Mouse (Mus musculus): Measurements from ENCODE around the gene Zfyve27. TPM values are rescaled to one million over a fixed set of nuclear protein-coding genes. Genes with fewer than 3 reads are reported as not detected.

The Zfyve27 gene
- polyA plus RNA-seq (2014; fragmentation: Nextera tagmentation; extraction: Ambion mirVana) = 11.6 and 13.5 TPM in 2 replicates

- peaks cover 16% of the 10 kb centered on the region for H3K27me3 ChIP-seq (ENCODE audit: control insufficient read depth, insufficient read depth, low read length)
- no peaks in the 10 kb centered on the region for H3K36me3 ChIP-seq (ENCODE audit: control insufficient read depth, insufficient read depth, low read length)
- WGBS (ENCODE audit: insufficient replicate concordance) = 67% methylated on average over 5 of the region's 5 CpGs
- no peak within 1 kb of the TSS for H3K4me2 ChIP-seq
- no peak within 1 kb of the TSS for H3K27ac ChIP-seq (ENCODE audit: low read depth, low read length)
- H3K9ac ChIP-seq (ENCODE audit: low read depth, low read length) = no peak within 1 kb of the TSS
- H3K9me3 ChIP-seq (replicated peaks; ENCODE audit: control insufficient read depth, low read length) = no peaks in the 10 kb centered on the region
- peaks cover 2% of the 10 kb centered on the region; the same call in 1 of the 2 replicates for H3K4me1 ChIP-seq (ENCODE audit: control insufficient read depth, insufficient read depth, low read length)
- ATAC-seq (replicated peaks; ENCODE audit: insufficient number of reproducible peaks, low FRiP score, low TSS enrichment) = no peak
- H3K4me3 ChIP-seq (ENCODE audit: low read depth, low read length) = no peak within 1 kb of the TSS
These were observed at the start of gene Zfyve27 for GRCm38 (mm10) chr19:42163764-42164163. TSS of gene Zfyve27 (plus strand) at chr19:42163951.

GRCm38 (mm10) chr19:42115783-42116335, 47.9 kb upstream of the Zfyve27 start:
- H3K9ac ChIP-seq (ENCODE audit: low read depth, low read length) = no peak overlapping the region
- ATAC-seq (replicated peaks; ENCODE audit: insufficient number of reproducible peaks, low FRiP score, low TSS enrichment) = no peak
- H3K27me3 ChIP-seq (ENCODE audit: control insufficient read depth, insufficient read depth, low read length) = no peaks in the 10 kb centered on the region
- H3K9me3 ChIP-seq (replicated peaks; ENCODE audit: control insufficient read depth, low read length) = no peaks in the 10 kb centered on the region
- no peak overlapping the region for H3K4me3 ChIP-seq (ENCODE audit: low read depth, low read length)
- H3K27ac ChIP-seq (ENCODE audit: low read depth, low read length) = no peak overlapping the region
- H3K36me3 ChIP-seq (ENCODE audit: control insufficient read depth, insufficient read depth, low read length) = peaks cover 20% of the 10 kb centered on the region
- WGBS (ENCODE audit: insufficient replicate concordance) = 91% methylated on average over 4 of the region's 4 CpGs
- H3K4me1 ChIP-seq (ENCODE audit: control insufficient read depth, insufficient read depth, low read length) = no peaks in the 10 kb centered on the region
- no peak overlapping the region for H3K4me2 ChIP-seq

DNA sequence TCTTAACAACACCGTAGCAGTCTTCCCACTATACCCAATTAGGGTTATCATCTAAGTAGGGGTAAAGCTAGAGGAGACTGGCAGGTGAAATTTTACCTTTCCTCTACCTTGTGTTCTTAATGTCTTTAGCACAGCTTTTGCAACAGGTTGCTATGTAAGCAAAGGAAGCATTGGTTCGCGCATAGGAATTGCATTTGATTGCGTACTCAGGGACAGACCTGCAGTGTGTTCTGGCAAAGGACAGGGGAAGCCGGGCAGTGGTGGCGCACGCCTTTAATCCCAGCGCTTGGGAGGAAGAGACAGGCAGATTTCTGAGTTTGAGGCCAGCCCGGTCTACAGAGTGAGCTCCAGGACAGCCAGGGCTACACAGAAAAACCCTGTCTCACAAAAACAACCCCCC, 45.6 kb upstream of the Zfyve27 start:
- Histone ChIP-seq H3K27ac (ENCODE audit: low read depth, low read length) (no peak overlapping the region), H3K4me2 (no peak overlapping the region), H3K36me3 (ENCODE audit: control insufficient read depth, insufficient read depth, low read length) (peaks cover 27% of the 10 kb centered on the region), H3K4me1 (ENCODE audit: control insufficient read depth, insufficient read depth, low read length) (no peaks in the 10 kb centered on the region), H3K9me3 (replicated peaks; ENCODE audit: control insufficient read depth, low read length) (no peaks in the 10 kb centered on the region), H3K27me3 (ENCODE audit: control insufficient read depth, insufficient read depth, low read length) (no peaks in the 10 kb centered on the region), H3K9ac (ENCODE audit: low read depth, low read length) (no peak overlapping the region), H3K4me3 (ENCODE audit: low read depth, low read length) (no peak overlapping the region)
- no peak for ATAC-seq (replicated peaks; ENCODE audit: insufficient number of reproducible peaks, low FRiP score, low TSS enrichment)
- 89% methylated on average over 9 of the region's 9 CpGs for WGBS (ENCODE audit: insufficient replicate concordance)

GRCm38 (mm10) chr19:42118596-42118995, 45.2 kb upstream of the Zfyve27 start:
- Histone ChIP-seq H3K4me2 (no peak overlapping the region), H3K9ac (ENCODE audit: low read depth, low read length) (peak overlapping the region; percentile 40; the same call in 1 of the 2 replicates), H3K4me1 (ENCODE audit: control insufficient read depth, insufficient read depth, low read length) (no peaks in the 10 kb centered on the region), H3K27ac (ENCODE audit: low read depth, low read length) (no peak overlapping the region), H3K4me3 (ENCODE audit: low read depth, low read length) (no peak overlapping the region), H3K36me3 (ENCODE audit: control insufficient read depth, insufficient read depth, low read length) (peaks cover 24% of the 10 kb centered on the region), H3K9me3 (replicated peaks; ENCODE audit: control insufficient read depth, low read length) (no peaks in the 10 kb centered on the region), H3K27me3 (ENCODE audit: control insufficient read depth, insufficient read depth, low read length) (no peaks in the 10 kb centered on the region)
- ATAC-seq (replicated peaks; ENCODE audit: insufficient number of reproducible peaks, low FRiP score, low TSS enrichment) = no peak
- 80% methylated on average over 5 of the region's 5 CpGs for WGBS (ENCODE audit: insufficient replicate concordance)

- peaks cover 18% of the 10 kb centered on the region for H3K36me3 ChIP-seq (ENCODE audit: control insufficient read depth, insufficient read depth, low read length)
- no peak for ATAC-seq (replicated peaks; ENCODE audit: insufficient number of reproducible peaks, low FRiP score, low TSS enrichment)
These were observed 43.3 kb upstream of the Zfyve27 start for GRCm38 (mm10) chr19:42120451-42120850.

GRCm38 (mm10) chr19:42124684-42125083, 39.1 kb upstream of the Zfyve27 start:
- no peak overlapping the region for H3K4me2 ChIP-seq
- H3K27me3 ChIP-seq (ENCODE audit: control insufficient read depth, insufficient read depth, low read length) = no peaks in the 10 kb centered on the region
- ATAC-seq (replicated peaks; ENCODE audit: insufficient number of reproducible peaks, low FRiP score, low TSS enrichment) = no peak
- peaks cover 15% of the 10 kb centered on the region for H3K36me3 ChIP-seq (ENCODE audit: control insufficient read depth, insufficient read depth, low read length)
- H3K4me3 ChIP-seq (ENCODE audit: low read depth, low read length) = no peak overlapping the region
- no peaks in the 10 kb centered on the region for H3K9me3 ChIP-seq (replicated peaks; ENCODE audit: control insufficient read depth, low read length)
- peaks cover 25% of the 10 kb centered on the region for H3K4me1 ChIP-seq (ENCODE audit: control insufficient read depth, insufficient read depth, low read length)
- no peak overlapping the region for H3K27ac ChIP-seq (ENCODE audit: low read depth, low read length)
- no peak overlapping the region for H3K9ac ChIP-seq (ENCODE audit: low read depth, low read length)
- 87% methylated on average over 13 of the region's 13 CpGs for WGBS (ENCODE audit: insufficient replicate concordance)

More at GRCm38 (mm10) chr19:42120451-42120850, 43.3 kb upstream of the Zfyve27 start:
- H3K4me2 ChIP-seq = no peak overlapping the region
- no peaks in the 10 kb centered on the region for H3K27me3 ChIP-seq (ENCODE audit: control insufficient read depth, insufficient read depth, low read length)
- no peaks in the 10 kb centered on the region for H3K4me1 ChIP-seq (ENCODE audit: control insufficient read depth, insufficient read depth, low read length)
- H3K4me3 ChIP-seq (ENCODE audit: low read depth, low read length) = no peak overlapping the region
- H3K9ac ChIP-seq (ENCODE audit: low read depth, low read length) = no peak overlapping the region
- H3K27ac ChIP-seq (ENCODE audit: low read depth, low read length) = no peak overlapping the region
- H3K9me3 ChIP-seq (replicated peaks; ENCODE audit: control insufficient read depth, low read length) = no peaks in the 10 kb centered on the region
- WGBS (ENCODE audit: insufficient replicate concordance) = 87% methylated on average over 8 of the region's 8 CpGs

- Histone ChIP-seq H3K4me3 (ENCODE audit: low read depth, low read length) (no peak overlapping the region), H3K4me2 (peak overlapping the region; percentile 23; the same call in 1 of the 2 replicates), H3K9ac (ENCODE audit: low read depth, low read length) (no peak overlapping the region), H3K27ac (ENCODE audit: low read depth, low read length) (no peak overlapping the region), H3K9me3 (replicated peaks; ENCODE audit: control insufficient read depth, low read length) (no peaks in the 10 kb centered on the region), H3K36me3 (ENCODE audit: control insufficient read depth, insufficient read depth, low read length) (peaks cover 11% of the 10 kb centered on the region), H3K4me1 (ENCODE audit: control insufficient read depth, insufficient read depth, low read length) (peaks cover 27% of the 10 kb centered on the region), H3K27me3 (ENCODE audit: control insufficient read depth, insufficient read depth, low read length) (no peaks in the 10 kb centered on the region)
- 67% methylated on average over 11 of the region's 11 CpGs for WGBS (ENCODE audit: insufficient replicate concordance)
- no peak for ATAC-seq (replicated peaks; ENCODE audit: insufficient number of reproducible peaks, low FRiP score, low TSS enrichment)
These were observed 38.1 kb upstream of the Zfyve27 start for GRCm38 (mm10) chr19:42125501-42126218.

GRCm38 (mm10) chr19:42126219-42126605, 37.5 kb upstream of the Zfyve27 start:
- peaks cover 27% of the 10 kb centered on the region for H3K4me1 ChIP-seq (ENCODE audit: control insufficient read depth, insufficient read depth, low read length)
- WGBS (ENCODE audit: insufficient replicate concordance) = 82% methylated on average over 6 of the region's 6 CpGs
- no peaks in the 10 kb centered on the region for H3K9me3 ChIP-seq (replicated peaks; ENCODE audit: control insufficient read depth, low read length)
- no peak overlapping the region for H3K4me3 ChIP-seq (ENCODE audit: low read depth, low read length)
- no peak for ATAC-seq (replicated peaks; ENCODE audit: insufficient number of reproducible peaks, low FRiP score, low TSS enrichment)
- peak overlapping the region; percentile 23; the same call in 1 of the 2 replicates for H3K4me2 ChIP-seq
- H3K27me3 ChIP-seq (ENCODE audit: control insufficient read depth, insufficient read depth, low read length) = no peaks in the 10 kb centered on the region
- H3K27ac ChIP-seq (ENCODE audit: low read depth, low read length) = no peak overlapping the region
- peaks cover 8% of the 10 kb centered on the region; the same call in 1 of the 2 replicates for H3K36me3 ChIP-seq (ENCODE audit: control insufficient read depth, insufficient read depth, low read length)
- no peak overlapping the region for H3K9ac ChIP-seq (ENCODE audit: low read depth, low read length)

All from heart, embryonic 11.5 days (tissue).